Mouse (Mus musculus) brain, embryonic 14.5 days (tissue): Measurements from ENCODE around the gene Dnttip2.

Source experiments
- CTCF ChIP-seq: fragments of 200-500 bp; IDR thresholded peaks from 2 replicates; pipeline ENCODE4 v1.5.1; 2012; ENCODE audit warnings: inconsistent platforms, mild to moderate bottlenecking, moderate library complexity, borderline replicate concordance; ENCODE audit not compliant: insufficient read depth, insufficient read length; ENCODE audit errors: extremely low read depth
- POLR2A ChIP-seq: fragments of 200-500 bp; IDR thresholded peaks from 2 replicates; pipeline ENCODE4 v1.6.1; 2012; ENCODE audit warnings: mild to moderate bottlenecking, inconsistent platforms, borderline replicate concordance; ENCODE audit not compliant: poor library complexity, insufficient read depth, insufficient read length, severe bottlenecking; ENCODE audit errors: extremely low read depth

DNA sequence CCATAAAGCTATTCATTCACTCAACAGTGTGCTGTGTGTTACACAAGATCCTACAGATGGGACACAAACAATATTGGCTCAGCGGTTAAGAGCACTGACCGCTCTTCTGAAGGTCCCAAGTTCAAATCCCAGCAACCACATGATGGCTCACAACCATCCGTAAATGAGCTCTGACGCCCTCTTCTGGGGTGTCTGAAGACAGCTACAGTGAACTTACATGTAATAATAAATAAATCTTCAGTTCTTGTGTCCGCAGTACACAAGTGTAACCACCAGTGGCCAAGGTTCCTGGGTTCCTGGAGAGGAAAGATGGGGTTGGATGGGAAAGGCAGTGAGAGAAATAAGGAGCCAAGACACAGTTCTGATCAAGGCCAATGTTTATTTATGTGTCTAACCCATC is 4.2 kb upstream of the Dnttip2 start:
- TF ChIP-seq CTCF (no peak), POLR2A (no peak)
